Mouse (Mus musculus): ENCODE data around the gene Lrrc4c.

Lrrc4c gene

GRCm38 (mm10) chr2:97609436-97609835, 1291.5 kb downstream of the Lrrc4c start:
- no peak for DNase-seq (ENCODE audit: low spot score in 2 of 2)

GRCm38 (mm10) chr2:97610566-97610965, 1292.6 kb downstream of the Lrrc4c start:
- no peak for DNase-seq (ENCODE audit: low spot score in 2 of 2)

- no peak for DNase-seq (ENCODE audit: low spot score in 2 of 2)
These were observed 1296.8 kb downstream of the Lrrc4c start for GRCm38 (mm10) chr2:97614724-97615123.

GRCm38 (mm10) chr2:97618589-97618988, 1300.6 kb downstream of the Lrrc4c start:
- DNase-seq (ENCODE audit: low spot score in 2 of 2): no peak

- DNase-seq (ENCODE audit: low spot score in 2 of 2): no peak
These were observed 1322.0 kb downstream of the Lrrc4c start for GRCm38 (mm10) chr2:97639941-97640340.

GRCm38 (mm10) chr2:97641661-97642060, 1323.7 kb downstream of the Lrrc4c start:
- DNase-seq (ENCODE audit: low spot score in 2 of 2): no peak

GRCm38 (mm10) chr2:97652711-97653110, 1334.7 kb downstream of the Lrrc4c start:
- DNase-seq (ENCODE audit: low spot score in 2 of 2): no peak
